Mouse (Mus musculus) A20 (cell line): ENCODE measurements around the gene Nebl.

Source experiments
- DNase-seq: peaks from one replicate; pipeline ENCODE4 v3.0.0-alpha.2; 2011; ENCODE audit warnings: low read depth, low spot score

The Nebl gene

GRCm38 (mm10) chr2:17730957-17731830 is at the start of gene Nebl:
Gene Nebl, minus strand, starts transcription at chr2:17731464.
- DNase-seq, result no peak

DNA sequence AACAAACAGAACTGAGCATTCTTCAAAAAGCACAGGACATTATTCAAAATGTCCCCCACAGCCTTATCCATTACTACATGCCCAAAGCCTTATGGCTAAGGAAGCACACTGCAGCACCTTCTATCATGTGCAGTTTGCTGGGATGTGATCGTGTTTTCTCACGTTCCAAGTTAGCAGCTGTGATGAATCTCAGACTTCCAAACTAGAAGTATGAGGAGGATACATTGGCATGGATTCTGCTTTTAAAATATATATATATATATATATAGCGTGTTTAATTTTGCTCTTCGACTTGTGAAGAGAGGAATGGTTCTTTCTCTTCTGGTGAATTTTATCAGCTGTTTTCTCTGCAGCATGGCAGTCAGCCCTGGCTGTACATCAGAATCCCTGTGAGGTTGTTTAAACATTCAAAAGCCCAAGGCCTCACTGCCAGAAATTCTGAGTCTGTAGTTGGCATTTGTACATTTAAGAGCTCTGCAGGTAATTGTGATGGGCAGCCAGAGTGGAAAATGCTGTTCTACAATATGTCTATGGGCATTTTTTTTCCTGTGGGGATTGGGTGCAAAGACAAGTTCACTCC is 39.1 kb upstream of the Nebl start:
- DNase-seq, result no peak

DNA sequence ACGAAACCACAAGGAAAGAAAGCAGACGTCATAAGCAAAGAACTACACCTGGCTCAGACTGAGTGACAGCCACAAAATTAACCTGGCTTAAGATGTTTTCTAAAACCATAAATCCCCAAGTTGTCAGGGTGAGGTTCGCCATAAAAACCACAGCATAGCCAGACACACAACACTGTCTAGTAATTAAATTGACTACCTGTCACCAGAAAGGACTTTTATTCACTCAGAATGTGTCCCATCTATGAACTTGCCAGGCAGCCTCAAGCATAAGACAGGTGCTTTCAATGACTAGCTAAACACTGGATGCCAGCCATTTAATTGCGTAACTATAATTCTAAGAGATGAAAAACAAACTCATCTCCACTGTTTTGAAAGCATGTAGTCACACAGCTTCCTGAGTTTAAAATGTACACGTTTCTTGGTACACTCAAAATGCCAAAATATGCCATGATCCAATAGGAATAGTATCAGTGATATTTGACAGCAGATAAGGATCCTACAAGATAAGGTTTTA is 38.0 kb upstream of the Nebl start:
- no peak for DNase-seq

DNA sequence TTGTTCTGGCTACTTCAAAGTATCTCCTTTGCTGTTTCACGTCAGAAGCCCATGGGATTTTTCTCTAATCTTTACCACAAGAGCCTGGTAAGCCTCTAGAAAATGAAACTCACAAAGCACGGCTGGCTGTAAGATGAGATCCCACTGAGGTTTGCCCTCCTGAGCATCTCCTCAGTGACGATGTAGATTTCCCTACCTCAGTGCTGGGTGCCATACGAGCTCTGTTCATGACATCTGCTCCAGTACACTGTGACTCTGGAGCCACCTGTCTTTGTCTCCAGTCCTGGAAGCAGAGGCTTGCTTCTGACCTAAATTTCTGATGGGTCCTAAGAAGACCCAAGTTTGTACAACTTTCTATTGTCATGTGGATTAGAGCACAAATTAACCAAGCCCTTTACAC is 25.0 kb upstream of the Nebl start:
- no peak for DNase-seq

- DNase-seq, result peak; percentile 27
These were observed 10.9 kb upstream of the Nebl start for GRCm38 (mm10) chr2:17742051-17742763.

DNA sequence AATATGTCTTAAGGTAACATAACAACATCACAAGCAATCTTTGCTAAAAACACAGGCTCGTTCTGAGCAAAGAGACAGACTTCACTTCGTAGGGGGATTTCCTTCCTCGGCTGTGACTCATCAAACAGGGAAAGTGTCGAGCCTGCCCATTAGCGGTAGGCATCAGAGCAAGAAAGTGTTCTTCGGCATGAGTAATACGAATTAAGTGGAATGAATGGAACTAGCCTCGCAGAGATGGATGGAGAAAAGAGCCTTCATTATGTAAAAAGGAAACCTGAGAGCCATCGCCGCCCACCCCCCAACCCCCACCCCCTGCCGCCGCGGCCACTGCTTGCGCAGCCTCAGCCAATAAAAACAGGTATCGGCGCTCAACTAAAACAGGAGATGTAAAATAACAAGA is 10.3 kb upstream of the Nebl start:
- peak; percentile 44 for DNase-seq

DNA sequence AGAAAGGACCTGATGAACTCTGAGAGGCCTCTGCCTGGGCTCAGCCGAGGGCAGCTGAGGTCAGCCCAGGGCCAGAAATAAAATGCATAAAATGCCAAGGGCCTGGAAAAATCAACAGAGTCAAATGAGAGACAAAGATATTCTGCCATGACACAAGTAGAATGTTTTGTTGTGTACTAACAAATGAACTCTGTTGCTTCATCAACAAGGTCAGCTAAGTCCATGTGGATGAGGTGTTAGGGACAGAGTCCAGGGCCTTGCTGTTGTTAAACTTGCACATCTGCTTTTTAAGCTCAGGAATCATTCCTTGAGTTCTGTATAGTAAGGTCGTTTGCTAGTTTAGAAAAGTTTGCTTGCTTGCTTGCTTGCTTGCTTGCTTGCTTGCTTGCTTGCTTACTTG is 9.2 kb upstream of the Nebl start:
- no peak for DNase-seq

DNA sequence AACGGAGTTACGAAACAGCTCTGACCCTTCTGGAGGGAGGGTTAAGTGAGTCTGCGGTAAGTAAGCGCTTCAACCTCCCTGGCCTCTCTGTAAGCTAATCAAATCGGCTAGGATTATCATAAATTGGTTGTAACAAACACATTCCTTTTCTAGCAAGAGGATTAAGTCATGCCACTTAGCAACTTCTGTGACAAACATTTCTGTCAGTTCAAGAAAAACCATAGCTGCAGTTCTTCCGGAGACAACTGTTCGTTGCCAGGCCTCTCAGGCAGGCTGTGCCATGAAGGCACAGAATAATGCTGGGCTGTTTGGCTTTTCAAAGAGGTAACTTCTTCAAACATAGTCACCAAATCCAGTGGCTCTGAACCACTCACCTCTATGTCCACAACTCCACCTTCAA is 946 bp upstream of the Nebl start:
- no peak for DNase-seq

DNA sequence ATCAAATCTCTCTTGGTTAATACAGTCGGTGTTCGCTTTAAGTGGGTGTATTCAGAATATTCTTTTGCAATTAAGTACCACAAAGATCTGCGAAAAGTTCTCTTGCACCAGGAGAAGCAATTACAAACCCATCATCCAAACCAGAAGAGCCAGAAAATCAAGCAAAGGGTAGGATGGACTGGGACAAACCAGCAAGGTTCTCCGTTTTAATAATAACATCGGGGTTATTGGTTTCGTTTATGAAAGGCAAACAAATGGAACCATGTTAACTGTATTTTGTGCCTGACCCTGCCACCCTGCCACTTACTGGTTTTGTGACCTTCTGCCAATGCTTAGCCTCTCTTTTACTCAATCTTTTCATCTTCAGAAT is 552 bp upstream of the Nebl start:
- no peak for DNase-seq

- no peak for DNase-seq
These were observed 662 bp downstream of the Nebl start for GRCm38 (mm10) chr2:17730648-17730956.

GRCm38 (mm10) chr2:17729770-17730647 is 1.3 kb downstream of the Nebl start:
- DNase-seq, result no peak

DNA sequence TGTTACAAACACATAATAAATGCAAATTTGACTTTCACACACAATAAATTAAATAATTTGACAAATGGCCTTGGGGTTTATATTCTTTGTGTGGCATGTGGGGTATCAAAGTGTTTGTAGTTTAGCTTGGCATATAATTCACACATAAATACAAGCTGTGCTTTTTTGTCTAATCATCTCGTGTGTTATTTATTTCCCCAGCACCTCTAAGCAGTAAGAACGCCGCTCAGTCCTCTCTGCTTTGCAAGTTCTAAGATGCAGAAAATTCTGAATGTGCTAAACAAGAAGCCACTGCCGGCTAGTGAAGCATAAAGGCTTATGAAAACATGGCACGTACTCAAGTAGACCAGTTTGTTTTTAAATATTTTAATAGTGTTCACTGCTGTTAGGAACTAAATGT is 6.9 kb downstream of the Nebl start:
- DNase-seq, result no peak

GRCm38 (mm10) chr2:17723268-17724019 is 7.8 kb downstream of the Nebl start:
- no peak for DNase-seq

DNA sequence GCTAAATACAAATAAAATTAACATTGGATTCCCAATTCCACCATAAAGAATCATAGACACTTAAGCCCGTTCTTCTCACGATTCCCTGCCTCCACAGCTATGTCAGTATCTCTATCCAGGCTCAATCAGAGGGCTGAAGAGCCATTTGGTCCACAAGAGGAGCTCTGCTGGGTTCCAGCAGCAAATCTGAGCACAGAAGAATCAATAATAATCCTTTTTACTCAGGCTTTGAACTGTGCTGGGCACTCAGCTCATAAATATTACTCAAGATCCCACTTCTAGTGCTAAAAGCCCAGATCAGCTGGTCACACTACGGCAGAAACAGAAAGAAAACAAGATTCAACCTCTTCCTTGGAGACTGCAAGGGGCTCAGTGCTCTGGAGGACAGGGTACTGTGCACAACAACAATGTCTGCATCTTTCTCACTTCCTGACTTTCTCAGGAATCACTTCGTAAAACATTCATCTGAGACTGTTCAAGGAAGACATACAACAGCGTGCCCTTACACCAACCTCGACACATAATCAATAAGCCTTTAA is 10.0 kb downstream of the Nebl start:
- DNase-seq, result no peak

- no peak for DNase-seq
These were observed 13.0 kb downstream of the Nebl start for GRCm38 (mm10) chr2:17718281-17718680.

DNA sequence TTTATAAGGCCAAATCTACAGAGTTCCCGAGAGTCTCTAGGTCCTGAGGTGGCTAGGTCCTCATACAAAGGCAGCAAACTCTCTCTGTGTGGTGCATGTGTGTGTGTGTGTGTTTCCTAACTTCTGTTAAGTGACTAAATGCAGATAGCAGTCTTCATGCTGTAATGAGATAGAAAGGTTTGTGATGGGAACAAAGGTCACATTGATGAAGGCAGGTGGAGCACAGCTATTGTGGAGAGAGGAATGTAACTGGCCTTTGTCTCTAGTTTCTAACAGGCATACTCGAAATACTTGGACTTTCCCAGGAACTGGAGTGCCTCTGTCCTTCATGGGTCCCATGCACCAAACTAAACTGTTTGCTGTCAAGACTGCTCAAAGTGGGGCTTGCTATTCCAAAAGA is 14.1 kb downstream of the Nebl start:
- DNase-seq, result no peak

GRCm38 (mm10) chr2:17715149-17715767 is 16.0 kb downstream of the Nebl start:
- no peak for DNase-seq

DNA sequence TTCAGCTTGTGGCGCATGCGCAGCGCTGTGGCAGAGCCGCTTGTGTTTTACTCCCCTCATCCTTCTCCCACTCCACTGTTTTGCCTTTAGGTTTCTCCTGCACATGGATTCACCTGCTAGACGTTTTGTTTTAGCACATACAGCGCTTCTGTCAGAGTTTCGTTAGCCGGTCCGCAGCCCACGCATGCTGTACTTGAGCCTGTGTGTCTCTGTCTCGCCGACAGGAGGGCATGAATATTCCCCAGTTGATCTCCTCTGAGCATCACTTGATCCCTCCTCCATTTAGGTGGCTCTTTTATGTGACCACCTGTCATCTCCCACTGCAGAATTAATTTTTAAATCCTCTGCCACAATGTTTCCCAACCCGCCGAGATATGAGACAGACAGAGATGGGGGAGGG is 16.6 kb downstream of the Nebl start:
- DNase-seq, result no peak

DNA sequence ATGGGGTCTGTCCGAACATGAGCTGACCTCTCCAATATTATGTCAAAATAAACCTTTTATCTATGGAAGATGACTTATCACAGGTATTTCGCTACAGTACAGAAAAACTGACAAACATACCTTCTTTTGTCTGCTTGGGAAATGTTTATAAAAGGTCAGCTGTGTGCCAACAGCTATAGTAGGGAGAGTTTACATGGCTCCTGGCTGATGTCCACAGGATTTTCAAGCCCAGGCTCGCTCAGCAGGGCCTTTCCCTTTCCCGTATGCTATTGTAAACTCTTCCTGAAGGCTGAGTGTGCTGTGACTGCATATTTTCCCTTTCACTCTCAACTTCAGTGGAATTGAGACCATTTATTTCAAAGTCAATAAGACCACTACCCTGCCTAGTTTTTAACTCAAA is 17.1 kb downstream of the Nebl start:
- DNase-seq, result no peak

GRCm38 (mm10) chr2:17711216-17711615 is 20.0 kb downstream of the Nebl start:
- DNase-seq, result no peak
